Mouse (Mus musculus): ENCODE data around the gene Olfr304.
"Not testable (repeated sequence)": the region's sequence is repeated elsewhere in the genome, so short reads cannot be mapped to it uniquely, and the experiment has no call there.

The Olfr304 gene

DNA sequence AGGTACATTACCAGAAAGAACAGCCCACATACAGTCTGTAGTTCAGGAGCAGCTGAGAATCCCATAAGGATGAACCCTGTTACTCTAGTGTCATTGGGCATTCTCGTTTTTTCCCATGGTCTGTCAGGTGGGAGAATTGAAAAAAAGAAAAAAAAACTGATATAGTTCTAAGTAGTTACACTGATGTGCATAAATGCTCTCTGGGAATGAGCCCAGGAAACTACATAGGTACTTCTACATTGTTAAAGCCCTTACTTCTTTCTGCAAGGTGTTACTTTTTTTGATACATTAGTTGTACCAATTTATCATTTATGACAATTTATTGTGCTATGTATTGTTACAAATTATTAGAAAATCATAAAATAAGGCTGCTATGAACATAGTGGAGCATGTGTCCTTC, at the start of gene Olfr304:
Olfr304 (minus strand) TSS at position 101 of the 400 bp plus-strand sequence.
- no peak for DNase-seq (ENCODE audit: low spot score)

DNA sequence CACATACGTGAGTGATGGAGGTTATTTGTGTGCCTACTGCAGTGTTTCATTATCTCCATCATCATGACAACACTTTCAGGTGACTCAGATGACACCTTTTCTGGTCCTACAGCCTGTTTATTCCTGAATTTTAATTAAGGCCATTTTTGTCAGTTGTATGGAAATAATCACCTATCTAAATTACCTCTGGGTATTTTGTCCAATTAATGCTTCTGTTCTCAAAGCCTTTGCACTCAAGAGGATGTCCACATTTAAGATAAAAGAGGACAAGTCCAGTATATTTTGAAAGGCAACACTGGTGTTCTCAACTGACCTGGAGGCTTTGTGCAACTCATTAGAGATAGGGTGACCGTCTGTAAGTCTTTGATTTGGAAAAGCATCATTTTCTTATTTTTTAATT, 17.1 kb upstream of the Olfr304 start, which contains the start of gene Olfr301:
Olfr301 (plus strand) TSS at position 301 of the 400 bp plus-strand sequence.
- no peak for DNase-seq (ENCODE audit: low spot score)

DNA sequence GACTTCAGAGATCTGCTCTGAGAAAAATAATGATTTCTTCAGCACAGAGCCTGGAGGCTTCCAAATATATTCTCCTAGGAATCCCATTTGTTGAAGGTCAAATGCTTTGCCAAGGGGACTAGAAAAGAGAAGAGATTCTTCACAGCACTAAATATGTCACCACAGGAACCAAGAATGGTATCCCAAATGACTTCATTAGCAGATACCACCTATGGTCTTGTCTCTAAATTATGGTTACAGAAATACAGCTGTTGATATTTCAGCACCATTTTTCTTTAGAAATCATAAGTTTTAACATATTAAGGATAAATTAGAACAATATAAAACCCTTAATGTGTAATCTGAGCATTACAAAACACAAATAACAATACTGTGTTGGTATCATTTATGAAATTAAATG, 11.2 kb upstream of the Olfr304 start, which contains the start of gene Olfr303:
Olfr303 (minus strand) TSS at position 101 of the 400 bp plus-strand sequence.
- DNase-seq (ENCODE audit: low spot score): no peak

DNA sequence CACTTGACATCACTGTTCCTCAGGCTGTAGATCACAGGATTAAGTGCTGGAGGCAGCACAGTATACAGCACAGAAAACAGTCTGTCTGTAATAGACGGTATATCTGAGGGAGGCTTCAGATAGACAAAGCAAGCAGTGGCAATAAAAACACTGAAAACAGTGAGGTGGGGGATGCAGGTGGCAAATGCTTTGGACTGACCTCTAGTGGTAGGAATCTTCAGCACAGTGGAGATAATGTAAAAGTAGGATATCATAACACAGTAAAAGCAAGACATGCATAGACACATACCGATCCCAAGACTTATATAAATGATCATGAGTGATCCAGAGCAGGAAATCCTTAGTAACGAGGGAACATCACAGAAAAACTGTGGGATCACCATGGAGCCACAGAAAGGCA, 689 bp downstream of the Olfr304 start:
- DNase-seq (ENCODE audit: low spot score): peak; percentile 5

DNA sequence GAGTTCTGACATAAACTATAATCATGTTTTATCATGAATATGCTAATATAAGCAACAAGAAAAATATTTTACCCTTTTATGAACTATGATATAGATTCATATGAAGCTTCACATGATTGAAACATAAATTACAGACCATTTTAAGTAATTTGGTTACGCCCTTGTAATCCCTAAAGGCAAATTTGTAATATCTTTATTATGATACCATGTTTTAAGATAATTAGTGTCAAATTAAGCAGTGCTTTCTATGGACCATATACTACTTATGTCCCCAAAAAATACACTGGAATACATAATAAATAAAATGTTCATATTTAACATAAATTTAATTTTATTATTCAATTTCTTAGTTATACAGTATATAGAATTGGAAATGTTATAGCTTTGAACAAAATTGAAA, 19.6 kb downstream of the Olfr304 start, which contains the start of gene Olfr305:
Olfr305 (minus strand) TSS at position 101 of the 400 bp plus-strand sequence.
- DNase-seq (ENCODE audit: low spot score): no peak

DNA sequence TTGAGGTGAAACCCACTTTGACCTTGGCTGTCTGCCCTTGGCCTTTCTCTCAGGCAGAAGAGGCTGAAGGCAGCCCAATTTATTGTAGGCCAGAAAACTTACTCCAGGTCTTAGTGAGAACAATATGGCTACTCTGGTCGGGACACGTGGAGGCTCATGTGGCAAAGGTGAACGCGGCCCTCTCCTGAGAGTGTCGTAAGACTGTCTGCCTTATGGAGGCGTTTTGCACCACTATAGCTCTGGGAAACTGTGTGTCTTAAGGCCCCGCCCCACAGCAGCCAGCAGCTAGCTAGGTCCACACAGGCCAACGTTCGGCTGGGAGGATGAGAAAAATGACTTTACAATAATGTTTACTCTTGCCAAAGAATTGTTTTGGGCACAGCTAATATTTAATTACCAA, 40.2 kb downstream of the Olfr304 start:
- DNase-seq (ENCODE audit: low spot score): not testable (repeated sequence)

DNA sequence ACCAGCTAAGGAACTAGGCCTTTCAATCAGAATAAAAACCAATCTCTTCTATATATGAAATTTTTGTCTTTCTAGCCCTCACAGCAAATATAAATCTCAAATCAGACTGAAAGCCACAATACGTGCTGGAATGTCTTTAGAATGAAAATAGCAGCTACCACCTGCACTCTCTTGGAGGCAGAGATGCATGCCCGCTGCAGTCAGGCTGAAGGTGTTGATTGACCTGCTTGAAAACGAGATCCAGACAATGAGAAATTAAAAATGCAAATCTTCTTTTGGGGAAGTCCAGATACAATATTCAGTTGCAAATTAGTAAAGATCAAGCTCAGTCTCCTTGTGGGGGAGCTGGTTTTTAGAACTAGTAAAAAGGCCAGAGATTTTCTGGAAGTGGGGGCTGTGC, 42.2 kb downstream of the Olfr304 start:
- DNase-seq (ENCODE audit: low spot score): no peak

DNA sequence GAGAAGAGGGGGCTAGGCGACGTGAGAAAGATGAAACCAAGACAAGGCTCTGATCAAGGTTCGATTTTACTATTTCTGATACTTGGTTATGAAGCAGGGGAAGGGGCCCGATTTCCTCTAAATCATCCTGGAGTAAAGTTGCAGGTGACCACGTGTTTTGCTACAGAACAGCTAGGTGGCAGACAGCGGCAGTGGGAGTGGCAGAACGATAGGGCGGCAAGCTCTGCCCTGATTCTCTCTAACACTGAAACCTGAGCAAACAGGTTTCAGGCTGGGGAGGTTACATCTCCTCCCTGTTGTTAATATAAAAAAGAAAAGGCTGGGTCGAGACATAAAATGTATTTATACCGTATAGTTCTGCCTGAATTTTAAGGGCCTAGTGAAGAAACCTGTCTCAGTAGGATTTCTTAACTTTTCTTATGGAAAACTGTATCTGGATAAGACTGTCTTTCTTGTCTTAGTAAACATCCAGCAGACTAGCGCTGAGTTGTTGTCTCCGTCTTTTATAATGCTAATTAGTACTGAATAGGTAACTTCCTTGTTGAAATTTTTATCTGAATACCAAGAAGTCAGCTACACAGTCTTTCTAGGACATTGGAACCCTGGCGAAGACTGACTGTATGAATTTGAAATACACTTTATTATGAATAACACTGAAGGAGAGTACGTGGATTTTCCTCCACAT, 43.4 kb downstream of the Olfr304 start:
- DNase-seq (ENCODE audit: low spot score): no peak

DNA sequence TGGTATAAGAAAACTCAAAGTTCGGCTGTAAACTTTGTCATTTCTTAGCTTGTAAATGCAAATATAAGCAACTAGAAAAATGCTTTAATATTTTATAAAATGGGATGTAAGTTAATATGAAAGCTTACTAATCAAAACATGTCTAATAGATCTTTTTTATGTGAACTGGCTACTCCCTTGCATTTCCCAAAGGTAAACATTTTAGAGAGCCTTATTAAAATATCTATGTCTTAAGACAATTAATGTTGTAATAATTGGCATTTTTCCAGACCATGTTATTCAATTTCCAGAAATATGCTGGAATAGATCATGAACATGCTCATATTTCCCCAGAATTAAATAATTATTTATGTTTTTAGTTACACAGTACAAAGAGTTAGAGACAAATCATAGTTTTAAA, 49.0 kb downstream of the Olfr304 start, which contains the start of gene Olfr307:
Olfr307 (minus strand) TSS at position 101 of the 400 bp plus-strand sequence.
- DNase-seq (ENCODE audit: low spot score): no peak
